21 mouse cellular contexts compared by ENCODE assay signal in genomic region chr10:67087447-67088226, GRCm38 (mm10). TPM values are rescaled to one million over a fixed set of nuclear protein-coding genes. Genes with fewer than 3 reads are reported as not detected.
DNase-seq lines count a peak whose midpoint lies in the region; ATAC-seq and TF ChIP-seq lines count a peak whose summit lies in the region.
"Had no signal": no experiment of that assay in that cellular context is flagged by ENCODE, and none has a peak within 500 bp of the region (broad histone marks: within the 10 kb centered on the region; RNA-seq: fewer than 3 reads in every experiment).

No protein-coding gene starts in this region.

- intact Hi-C loops in heart, postnatal 36 days (cut with DNase I) = no loop called here

- no peak for DNase-seq in heart, postnatal 36 days
- peak; percentile 36 for DNase-seq in liver, postnatal 0 days
- DNase-seq in liver = no peak
- DNase-seq in left cerebral cortex, adult 18-20 months (ENCODE audit: low spot score in 2 of 2) = no peak
- DNase-seq: adrenal gland, postnatal 10 days; B cell, adult 2 months; cerebellum, adult 11 months; cerebellum, adult 8-10 months; cerebellum, postnatal 14 days; embryo, embryonic 11 days; gastrocnemius, postnatal 10 days; heart, adult 2 months had no signal

- no peak for ATAC-seq in heart, embryonic 12.5 days (ENCODE audit: insufficient number of reproducible peaks, low FRiP score)
- 0 out of 2 replicates have a peak, but pooled peaks have one; percentile 13 for ATAC-seq in kidney, embryonic 16.5 days (ENCODE audit: low FRiP score, low TSS enrichment)
- ATAC-seq in kidney, embryonic 15.5 days (replicated peaks; ENCODE audit: low FRiP score) = no peak
- ATAC-seq in liver, postnatal 0 days = peak; percentile 98
- ATAC-seq in granulocyte monocyte progenitor cell, adult 5-6 weeks (replicated peaks; ENCODE audit: poor library complexity, severe bottlenecking) = peak; percentile 17; the same call in 1 of the 2 replicates
- ATAC-seq: CD4-positive, CD25-positive, alpha-beta regulatory T cell, adult 4 months; forebrain, embryonic 15.5 days had no signal

- H3K27ac ChIP-seq in heart, embryonic 12.5 days (ENCODE audit: poor library complexity, severe bottlenecking) = 0 out of 2 replicates have a peak overlapping the region, but pooled peaks have one; percentile 15
- no peak overlapping the region for H3K27ac ChIP-seq in kidney, embryonic 16.5 days (ENCODE audit: low read length)
- no peak overlapping the region for H3K27ac ChIP-seq in kidney, embryonic 15.5 days
- H3K27ac ChIP-seq in liver, postnatal 0 days (ENCODE audit: low read depth) = peak overlapping the region; percentile 86
- H3K27ac ChIP-seq: embryonic facial prominence, embryonic 15.5 days; forebrain, embryonic 15.5 days; heart, adult 2 months had no signal

- TF ChIP-seq EP300 in liver, postnatal 0 days (IDR thresholded peaks at IDR 0.05; ENCODE audit: low read depth) = peak; percentile 88

- no peak overlapping the region for H3K4me2 ChIP-seq in heart, embryonic 12.5 days
- no peak overlapping the region for H3K4me2 ChIP-seq in kidney, embryonic 16.5 days (replicated peaks; ENCODE audit: low read depth, low read length)
- H3K4me2 ChIP-seq in kidney, embryonic 15.5 days = no peak overlapping the region
- H3K4me2 ChIP-seq in liver, postnatal 0 days (ENCODE audit: low read depth, low read length) = no peak overlapping the region
- H3K4me2 ChIP-seq: embryonic facial prominence, embryonic 15.5 days; forebrain, embryonic 15.5 days; heart, embryonic 11.5 days had no signal

- H3K4me1 ChIP-seq in heart, embryonic 12.5 days (replicated peaks) = peaks cover 33% of the 10 kb centered on the region
- peaks cover 12% of the 10 kb centered on the region for H3K4me1 ChIP-seq in kidney, embryonic 16.5 days (ENCODE audit: insufficient read depth, low read length)
- peaks cover 16% of the 10 kb centered on the region for H3K4me1 ChIP-seq in kidney, embryonic 15.5 days
- H3K4me1 ChIP-seq in liver, postnatal 0 days (ENCODE audit: insufficient read depth) = peaks cover 7% of the 10 kb centered on the region; the same call in 1 of the 2 replicates

- no peak for TF ChIP-seq CTCF in liver, postnatal 0 days (IDR thresholded peaks at IDR 0.05; ENCODE audit: low read depth)

- no peaks in the 10 kb centered on the region for H3K27me3 ChIP-seq in heart, embryonic 12.5 days (replicated peaks)
- H3K27me3 ChIP-seq in kidney, embryonic 16.5 days (ENCODE audit: insufficient read depth, low read length) = no peaks in the 10 kb centered on the region
- H3K27me3 ChIP-seq in kidney, embryonic 15.5 days = no peaks in the 10 kb centered on the region
- no peaks in the 10 kb centered on the region for H3K27me3 ChIP-seq in liver, postnatal 0 days (ENCODE audit: insufficient read depth, low read length)
- H3K27me3 ChIP-seq: embryonic facial prominence, embryonic 15.5 days; forebrain, embryonic 15.5 days had no signal

- no peak overlapping the region for H3K4me3 ChIP-seq in heart, embryonic 12.5 days
- H3K4me3 ChIP-seq in kidney, embryonic 16.5 days (ENCODE audit: low read length) = no peak overlapping the region
- H3K4me3 ChIP-seq in kidney, embryonic 15.5 days (replicated peaks) = no peak overlapping the region
- H3K4me3 ChIP-seq in liver, postnatal 0 days (ENCODE audit: low read depth, low read length) = no peak overlapping the region
- H3K4me3 ChIP-seq: embryonic facial prominence, embryonic 15.5 days; erythroblast, embryonic 14.5 days; forebrain, embryonic 15.5 days; heart, adult 2 months had no signal

- peaks cover 6% of the 10 kb centered on the region; the same call in 1 of the 2 replicates for H3K36me3 ChIP-seq in heart, embryonic 12.5 days
- no peaks in the 10 kb centered on the region; the same call in 1 of the 2 replicates for H3K36me3 ChIP-seq in kidney, embryonic 16.5 days (ENCODE audit: insufficient read depth, low read length)
- no peaks in the 10 kb centered on the region for H3K36me3 ChIP-seq in kidney, embryonic 15.5 days
- H3K36me3 ChIP-seq in liver, postnatal 0 days (replicated peaks; ENCODE audit: insufficient read depth, low read length) = no peaks in the 10 kb centered on the region
- H3K36me3 ChIP-seq: forebrain, embryonic 15.5 days had no signal

- H3K9ac ChIP-seq in heart, embryonic 12.5 days = no peak overlapping the region
- H3K9ac ChIP-seq in kidney, embryonic 16.5 days (replicated peaks; ENCODE audit: low read length) = no peak overlapping the region
- no peak overlapping the region for H3K9ac ChIP-seq in kidney, embryonic 15.5 days
- H3K9ac ChIP-seq in liver, postnatal 0 days (replicated peaks) = no peak overlapping the region
- H3K9ac ChIP-seq: embryonic facial prominence, embryonic 15.5 days; forebrain, embryonic 15.5 days had no signal

- H3K9me3 ChIP-seq in heart, embryonic 12.5 days (replicated peaks) = 0 out of 2 replicates have a peak, but pooled peaks cover 5% of the 10 kb centered on the region
- H3K9me3 ChIP-seq in kidney, embryonic 16.5 days (ENCODE audit: low read length) = no peaks in the 10 kb centered on the region
- no peaks in the 10 kb centered on the region for H3K9me3 ChIP-seq in kidney, embryonic 15.5 days (replicated peaks)
- H3K9me3 ChIP-seq in liver, postnatal 0 days (ENCODE audit: low read length) = peaks cover 1% of the 10 kb centered on the region; the same call in 1 of the 2 replicates
- H3K9me3 ChIP-seq: embryonic facial prominence, embryonic 15.5 days; forebrain, embryonic 15.5 days had no signal

- 82% methylated on average over 5 of the region's 5 CpGs for WGBS in heart, embryonic 12.5 days
- WGBS in kidney, embryonic 16.5 days = 80% methylated on average over 5 of the region's 5 CpGs
- 83% methylated on average over 5 of the region's 5 CpGs for WGBS in kidney, embryonic 15.5 days
- WGBS in liver, postnatal 0 days (ENCODE audit: insufficient replicate concordance) = 72% methylated on average over 5 of the region's 5 CpGs

RNA-seq across cellular contexts. Expression of gene Jmjd1c, which starts 8.3 kb away (rescaled TPM):
- 37.9 and 42.3 TPM in 2 replicates for polyA plus RNA-seq in heart, embryonic 12.5 days (2016; fragmentation: Nextera tagmentation; extraction: Ambion mirVana)
- 10 to 100 TPM; 39.4 to 41.1 TPM for total RNA-seq in heart, postnatal 36 days (2021)
- polyA plus RNA-seq in kidney, embryonic 16.5 days (2015; fragmentation: Nextera tagmentation; extraction: Ambion mirVana) = 30.5 and 33.7 TPM in 2 replicates
- polyA plus RNA-seq in kidney, embryonic 15.5 days (2015; fragmentation: Nextera tagmentation; extraction: Ambion mirVana) = 38.0 and 42.6 TPM in 2 replicates
- 15.0 and 15.7 TPM in 2 replicates for polyA plus RNA-seq in liver, postnatal 0 days (2015; fragmentation: Nextera tagmentation; extraction: Ambion mirVana)
- 82.9 and 89.7 TPM in 2 replicates for total RNA-seq in granulocyte monocyte progenitor cell, adult 5-6 weeks (2014; fragmentation: Nextera tagmentation)
- total RNA-seq in granulocyte monocyte progenitor cell, adult 5-6 weeks (2017) = 57.8 and 69.4 TPM in 2 replicates
- 10 to 100 TPM; 75.9 to 85.6 TPM for total RNA-seq in left cerebral cortex, adult 18-20 months (2021)

RNA-seq across cellular contexts. Expression of gene Reep3, which starts 9.1 kb away (rescaled TPM):
- 28.4 and 29.3 TPM in 2 replicates for polyA plus RNA-seq in heart, embryonic 12.5 days (2016; fragmentation: Nextera tagmentation; extraction: Ambion mirVana)
- total RNA-seq in heart, postnatal 36 days (2021) = 10 to 100 TPM; 22.2 to 22.5 TPM
- polyA plus RNA-seq in kidney, embryonic 16.5 days (2015; fragmentation: Nextera tagmentation; extraction: Ambion mirVana) = 41.6 and 51.0 TPM in 2 replicates
- polyA plus RNA-seq in kidney, embryonic 15.5 days (2015; fragmentation: Nextera tagmentation; extraction: Ambion mirVana) = 47.0 and 49.1 TPM in 2 replicates
- 18.5 and 19.6 TPM in 2 replicates for polyA plus RNA-seq in liver, postnatal 0 days (2015; fragmentation: Nextera tagmentation; extraction: Ambion mirVana)
- 21.6 and 22.3 TPM in 2 replicates for total RNA-seq in granulocyte monocyte progenitor cell, adult 5-6 weeks (2014; fragmentation: Nextera tagmentation)
- total RNA-seq in granulocyte monocyte progenitor cell, adult 5-6 weeks (2017) = 11.8 and 13.4 TPM in 2 replicates
- 10 to 100 TPM; 16.6 to 17.1 TPM for total RNA-seq in left cerebral cortex, adult 18-20 months (2021)

Comparison
In these comparisons a context has a peak if more than half of its experiments do, and no peak if none do; other contexts are left out.
1. ATAC-seq: peak in kidney, embryonic 16.5 days (single experiment), liver, postnatal 0 days (single experiment) and granulocyte monocyte progenitor cell, adult 5-6 weeks (single experiment); none in heart, embryonic 12.5 days (single experiment) and kidney, embryonic 15.5 days (single experiment).
2. H3K27ac ChIP-seq: peak in heart, embryonic 12.5 days (single experiment) and liver, postnatal 0 days (single experiment); none in kidney, embryonic 16.5 days (single experiment) and kidney, embryonic 15.5 days (single experiment).